Mouse (Mus musculus) midbrain, embryonic 11.5 days (tissue): ENCODE data around the gene Klk11. TPM values are rescaled to one million over a fixed set of nuclear protein-coding genes. Genes with fewer than 3 reads are reported as not detected.

Source experiments
- polyA plus RNA-seq: library from polyadenylated mRNA; unstranded; fragments of >200 nt; fragmentation: Nextera tagmentation; extraction: Ambion mirVana; gene quantifications from 2 replicates; pipeline ENCODE4 v1.2.1, GENCODE M21; 2014

The Klk11 gene
- polyA plus RNA-seq, 1 experiment from 2014 or later, result 0.19 TPM

Other genes starting within 250 kb of the Klk11 start
- gene Cd33, start 230.2 kb upstream of the Klk11 start, polyA plus RNA-seq, result 0.63 and 0.70 TPM in 2 replicates
- 6.7 and 8.7 TPM in 2 replicates for gene Zfp658, start 212.3 kb upstream of the Klk11 start, polyA plus RNA-seq
- gene Zfp719, start 195.0 kb upstream of the Klk11 start, polyA plus RNA-seq, result 17.3 and 17.9 TPM in 2 replicates
- 0.23 and 0.64 TPM in 2 replicates for gene Zfp819, start 167.4 kb upstream of the Klk11 start, polyA plus RNA-seq
- gene Ceacam18, start 139.9 kb upstream of the Klk11 start, polyA plus RNA-seq, result not detected in 2 replicates
- 0.26 and 0.51 TPM in 2 replicates for gene Siglece, start 114.4 kb upstream of the Klk11 start, polyA plus RNA-seq
- gene Ctu1, start 102.6 kb upstream of the Klk11 start, polyA plus RNA-seq, result 9.3 and 9.9 TPM in 2 replicates
- gene Klk14, start 84.2 kb upstream of the Klk11 start, polyA plus RNA-seq, result not detected in 2 replicates
- 0.29 TPM in 1 of 2 replicates, not detected in the other for gene Klk13, start 62.0 kb upstream of the Klk11 start, polyA plus RNA-seq
- gene Klk12, start 5.7 kb upstream of the Klk11 start, polyA plus RNA-seq, result not detected in 2 replicates
- gene Klk10, start 6.4 kb downstream of the Klk11 start, polyA plus RNA-seq, result 0.19 and 0.29 TPM in 2 replicates
- gene Klk9, start 17.3 kb downstream of the Klk11 start, polyA plus RNA-seq, result not detected in 2 replicates
- gene Klk8, start 23.0 kb downstream of the Klk11 start, polyA plus RNA-seq, result 7.6 and 7.8 TPM in 2 replicates
- gene Klk7, start 36.7 kb downstream of the Klk11 start, polyA plus RNA-seq, result 0.10 TPM in 1 of 2 replicates, not detected in the other
- gene Klk6, start 49.9 kb downstream of the Klk11 start, polyA plus RNA-seq, result 0.40 TPM in 1 of 2 replicates, not detected in the other
- not detected in 2 replicates for gene Klk5, start 67.4 kb downstream of the Klk11 start, polyA plus RNA-seq
- not detected in 2 replicates for gene Klk4, start 106.6 kb downstream of the Klk11 start, polyA plus RNA-seq
- not detected in 2 replicates for gene Klk15, start 159.1 kb downstream of the Klk11 start, polyA plus RNA-seq
- not detected in 2 replicates for gene Klk1b8, start 176.1 kb downstream of the Klk11 start, polyA plus RNA-seq
- gene Klk1b1, start 192.1 kb downstream of the Klk11 start, polyA plus RNA-seq, result not detected in 2 replicates
- gene Klk1b9, start 201.5 kb downstream of the Klk11 start, polyA plus RNA-seq, result not detected in 2 replicates
- gene Klk1b11, start 221.3 kb downstream of the Klk11 start, polyA plus RNA-seq, result not detected in 2 replicates
- not detected in 2 replicates for gene Klk1b26, start 237.6 kb downstream of the Klk11 start, polyA plus RNA-seq